Mouse (Mus musculus) layer of hippocampus, postnatal 10 days (tissue): ENCODE measurements at regions not wholly inside any gene's neighbourhood (a gene's known extent, or its start where the extent isn't known, plus 50 kb on each side); places are given as distances from the start of the nearest gene placed in this dataset.

Source experiments
- DNase-seq, 2 experiments: peaks; one replicate each; pipeline ENCODE4 v3.0.0; 2021; ENCODE audit warnings: low spot score in 2 of 2

DNA sequence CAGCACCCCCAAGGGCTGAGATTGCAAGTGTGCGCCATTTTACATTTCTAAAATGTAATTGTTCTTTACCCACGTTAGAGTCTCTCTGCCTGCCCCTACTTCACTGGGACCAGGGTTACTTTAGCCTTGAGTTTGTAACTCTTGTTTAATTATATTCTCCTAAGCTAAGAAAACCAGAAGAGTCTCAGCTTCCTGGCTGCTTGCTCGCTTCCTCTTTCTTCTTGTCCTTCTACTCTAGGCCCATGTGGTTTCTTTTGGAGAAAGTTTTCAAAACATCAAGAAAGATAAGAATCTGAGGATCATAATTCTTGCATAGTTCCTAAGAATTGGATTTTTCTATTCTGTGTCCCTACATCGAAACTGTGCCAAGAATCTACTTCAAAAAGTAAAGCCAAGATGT is 228.6 kb downstream of the Tmsb4x start:
- DNase-seq = no peak

DNA sequence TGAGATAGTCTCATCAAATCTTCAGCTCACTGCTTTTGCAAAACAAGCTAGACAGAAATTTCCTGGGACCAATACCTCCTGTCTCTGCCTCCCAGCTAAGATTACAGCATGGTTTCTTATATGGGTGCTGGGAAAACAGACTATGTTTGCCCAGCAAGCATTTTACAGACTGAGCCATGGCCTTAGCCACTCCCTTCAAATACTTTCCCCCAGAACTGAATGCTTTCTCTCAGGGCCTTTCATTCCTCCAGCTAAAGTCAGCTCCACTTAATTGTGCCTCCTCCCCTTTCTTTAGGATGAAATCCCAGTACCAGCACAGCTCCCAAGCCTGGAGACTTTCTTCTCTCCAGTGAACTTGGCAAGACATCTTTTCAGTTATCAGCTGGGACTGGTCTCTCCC is 232.1 kb downstream of the Tmsb4x start:
- DNase-seq = no peak

GRCm38 (mm10) chrX:166971721-166972120 is 237.4 kb downstream of the Tmsb4x start:
- no peak for DNase-seq

- DNase-seq = no peak
Observed at GRCm38 (mm10) chrX:166964656-166965582, 244.2 kb downstream of the Tmsb4x start.

GRCm38 (mm10) chrX:166952528-166953189 is 256.5 kb downstream of the Tmsb4x start:
- peak; percentile 6 to 16 for DNase-seq

DNA sequence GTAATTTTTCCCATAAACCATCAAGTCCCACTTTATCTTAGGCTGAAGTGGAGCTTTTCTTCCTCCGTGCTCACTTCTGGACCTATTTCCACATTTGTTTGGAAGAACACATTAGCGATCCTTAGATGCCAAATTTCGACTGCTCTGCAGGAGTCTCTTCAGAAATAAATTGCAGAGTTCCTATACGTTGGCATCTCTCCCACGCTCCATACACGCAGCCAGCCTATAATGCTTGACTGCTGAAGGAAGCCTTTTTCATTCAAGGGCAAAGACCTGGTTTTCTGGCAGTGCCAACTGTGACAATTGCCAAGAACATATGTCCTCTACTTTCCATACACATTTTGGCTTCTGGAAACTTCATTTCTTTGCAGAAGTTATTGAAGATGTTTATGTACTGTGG is 258.1 kb downstream of the Tmsb4x start:
- no peak for DNase-seq

DNA sequence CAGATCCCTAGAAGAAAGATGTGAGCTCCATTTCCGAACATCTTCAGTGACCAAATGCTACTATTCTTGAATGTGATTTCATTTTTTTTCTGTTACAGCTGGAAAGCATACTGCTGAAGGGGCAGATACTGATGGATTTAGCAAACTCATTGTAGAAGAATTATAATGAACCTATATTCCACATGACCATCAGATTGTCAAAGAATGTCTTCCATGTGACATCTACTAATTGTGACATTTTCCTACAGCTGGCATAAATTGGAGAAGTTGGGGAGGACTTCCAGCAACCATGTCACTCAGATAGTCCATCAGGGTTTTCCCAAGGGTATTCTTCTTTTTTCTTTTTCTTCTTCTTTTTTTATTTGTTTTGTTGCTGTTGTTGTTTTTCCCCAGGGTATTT is 263.2 kb downstream of the Tmsb4x start:
- no peak for DNase-seq

- no peak for DNase-seq
Observed at GRCm38 (mm10) chrX:166945476-166945875, 263.6 kb downstream of the Tmsb4x start.

DNA sequence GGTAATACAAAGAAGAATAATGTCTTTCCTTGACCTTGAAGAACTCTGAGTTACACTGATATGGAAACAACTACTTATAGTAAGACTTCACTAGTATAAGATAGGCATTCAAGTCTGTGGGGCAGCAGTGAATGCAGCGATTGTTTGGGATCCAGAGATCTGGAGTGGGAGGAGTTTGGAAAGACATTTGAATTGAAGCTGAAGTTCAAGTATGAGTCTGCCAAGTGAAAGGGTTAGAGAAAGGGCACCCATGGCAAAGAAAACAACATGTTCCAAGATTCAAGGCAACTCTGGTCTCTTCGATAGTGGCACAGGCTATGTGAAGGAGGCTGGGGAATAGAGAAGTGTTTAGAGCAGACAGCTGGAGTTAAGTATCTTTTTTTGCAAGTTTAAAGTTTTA is 275.3 kb downstream of the Tmsb4x start:
- no peak for DNase-seq

DNA sequence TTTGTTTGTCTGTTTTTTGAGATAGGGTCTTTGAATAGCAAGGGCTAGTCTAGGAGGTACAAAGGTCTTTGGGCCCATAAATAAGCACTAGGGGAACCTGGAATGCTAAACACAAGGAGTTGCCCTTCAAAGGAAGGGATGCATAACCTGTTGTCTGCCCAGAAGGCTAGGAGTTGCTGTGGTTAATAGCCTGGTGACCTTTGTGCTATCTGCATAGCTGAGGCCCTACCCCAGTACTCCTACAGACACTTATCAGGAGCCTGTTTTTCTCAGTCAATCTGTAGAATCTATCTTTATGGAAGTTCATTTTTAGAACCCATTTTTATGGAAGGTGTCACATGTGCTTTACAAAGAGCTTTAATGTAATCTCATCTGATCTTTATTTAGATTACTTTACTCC is 276.6 kb downstream of the Tmsb4x start:
- no peak for DNase-seq

GRCm38 (mm10) chrX:166931048-166931447 is 278.1 kb downstream of the Tmsb4x start:
- DNase-seq = no peak

- DNase-seq = no peak
Observed at GRCm38 (mm10) chrX:166929716-166930420, 279.2 kb downstream of the Tmsb4x start.

DNA sequence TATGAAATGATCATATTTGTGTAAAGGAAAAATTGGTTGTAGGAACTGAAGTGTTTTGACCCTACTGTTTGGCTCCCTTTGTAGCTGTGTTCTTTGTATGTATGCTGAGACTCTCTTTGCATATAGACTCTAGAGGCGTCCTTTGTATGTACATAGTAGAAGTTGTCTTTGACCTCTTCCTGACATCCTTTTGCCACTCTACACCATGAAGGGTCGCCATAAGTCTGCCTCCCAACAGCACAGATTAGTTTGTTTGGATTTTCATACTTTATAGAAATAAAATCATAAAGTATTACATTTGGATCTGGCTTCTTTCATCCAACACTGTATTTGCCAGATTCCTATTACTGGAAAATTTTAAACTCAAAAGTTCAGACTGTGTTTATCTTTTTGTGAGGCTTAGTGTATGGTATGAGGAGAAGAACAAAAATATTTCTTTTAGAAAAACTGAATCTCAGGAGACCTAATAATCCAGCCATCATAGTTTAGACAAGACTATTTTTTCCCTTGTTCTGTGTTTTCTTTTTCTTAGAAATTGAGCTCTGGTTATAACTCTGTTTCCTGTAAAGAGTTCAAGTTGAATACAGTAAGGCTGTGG is 293.7 kb downstream of the Tmsb4x start:
- DNase-seq = no peak

DNA sequence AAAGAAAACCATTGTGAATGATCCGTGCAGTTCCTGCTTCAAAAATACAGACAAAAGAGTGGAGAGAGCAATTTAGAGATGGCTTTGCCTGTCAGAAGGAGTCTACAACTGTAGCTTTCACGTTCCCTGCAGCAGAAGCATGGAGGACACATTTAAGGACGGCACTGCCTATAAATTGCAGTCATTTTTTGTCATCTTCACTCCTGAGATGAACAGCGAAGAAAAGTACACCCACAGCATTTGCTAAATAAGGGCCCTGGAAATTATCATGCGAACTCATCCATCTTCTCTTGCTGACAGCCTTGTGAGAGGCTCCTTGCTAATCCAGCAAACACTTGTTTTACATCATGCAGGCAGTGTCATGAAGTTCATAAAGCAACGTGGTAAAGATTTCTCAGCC is 302.5 kb downstream of the Tmsb4x start:
- DNase-seq = no peak

- DNase-seq = no peak
Observed at GRCm38 (mm10) chrX:166900761-166901160, 308.4 kb downstream of the Tmsb4x start.

DNA sequence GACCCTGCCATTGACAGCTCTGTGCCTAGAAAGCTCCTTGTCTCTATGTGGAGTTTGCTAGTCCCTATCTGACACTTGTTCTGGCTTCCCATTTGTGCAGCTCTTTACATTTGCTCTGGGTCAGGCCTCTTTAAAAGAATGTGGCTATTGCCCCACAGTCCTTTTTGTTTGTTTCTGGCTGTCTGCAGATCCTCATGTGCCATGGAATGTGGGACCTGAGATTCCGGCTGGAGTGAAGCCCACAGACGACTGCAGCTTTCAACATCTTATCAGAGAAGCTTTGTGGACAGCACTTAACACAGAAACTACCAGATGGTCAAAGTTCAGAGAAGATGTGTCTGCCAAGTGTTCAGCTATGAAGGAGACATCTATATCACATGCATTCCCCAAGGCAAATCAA is 309.7 kb upstream of the Egfl6 start:
- DNase-seq = no peak

GRCm38 (mm10) chrX:166886417-166886816 is 300.9 kb upstream of the Egfl6 start:
- no peak for DNase-seq

GRCm38 (mm10) chrX:166869515-166869914 is 284.0 kb upstream of the Egfl6 start:
- no peak for DNase-seq

DNA sequence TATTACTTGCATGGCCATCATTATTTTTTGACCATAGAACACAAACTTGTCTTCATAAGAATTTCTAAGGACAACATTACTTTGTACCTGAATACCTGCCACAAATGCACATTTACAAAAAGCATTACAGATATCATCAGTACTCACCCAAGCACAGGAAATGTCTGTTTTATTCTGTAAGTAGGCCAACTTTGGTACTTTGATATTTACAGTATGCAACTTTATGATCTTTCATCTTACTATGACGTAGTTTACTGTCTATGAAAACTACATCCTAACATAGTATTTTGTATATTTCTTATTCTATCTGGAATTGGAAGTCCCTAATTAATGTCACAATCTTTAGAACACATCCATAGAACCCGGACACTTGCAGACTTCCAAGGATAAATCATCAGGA is 282.2 kb upstream of the Egfl6 start:
- DNase-seq = no peak
